23 mouse cellular contexts compared by ENCODE assay signal in the genomic region with DNA sequence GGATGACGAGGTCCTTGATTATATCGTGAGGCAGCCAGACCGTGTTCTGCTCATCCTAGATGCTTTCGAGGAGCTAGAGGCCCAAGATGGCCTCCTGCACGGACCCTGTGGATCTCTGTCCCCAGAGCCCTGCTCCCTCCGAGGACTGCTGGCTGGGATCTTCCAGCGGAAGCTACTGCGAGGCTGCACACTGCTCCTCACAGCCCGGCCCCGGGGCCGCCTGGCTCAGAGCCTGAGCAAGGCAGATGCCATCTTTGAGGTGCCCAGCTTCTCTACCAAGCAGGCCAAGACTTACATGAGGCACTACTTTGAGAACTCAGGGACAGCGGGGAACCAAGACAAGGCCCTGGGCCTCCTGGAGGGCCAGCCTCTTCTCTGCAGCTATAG. TPM values are rescaled to one million over a fixed set of nuclear protein-coding genes. Genes with fewer than 3 reads are reported as not detected.
A peak's percentile ranks its signal among the peaks of the same experiment; 100 is the strongest.
DNase-seq lines count a peak whose midpoint lies in the region; ATAC-seq and TF ChIP-seq lines count a peak whose summit lies in the region.
"Had no signal": no experiment of that assay in that cellular context is flagged by ENCODE, and none has a peak within 500 bp of the region (broad histone marks: within the 10 kb centered on the region; RNA-seq: fewer than 3 reads in every experiment).

No protein-coding gene starts in this region.

- DNase-seq in cerebellum, adult 8-10 months: no peak
- DNase-seq in spleen, adult 2 months (ENCODE audit: low read depth in 1 of 2, low spot score in 2 of 2): no peak
- no peak for DNase-seq in spleen, postnatal 4 days (ENCODE audit: low spot score in 2 of 2)
- peak; percentile 65 for DNase-seq in cerebellum, adult 9-11 months
- no peak for DNase-seq in embryonic facial prominence, embryonic 10.5 days (ENCODE audit: low spot score)
- DNase-seq in thymus, postnatal 14 days: no peak
- DNase-seq: gastrocnemius, adult 2 months; kidney, adult 8-10 months; kidney, postnatal 14 days; liver, postnatal 0 days; right cerebral cortex, postnatal 4 days had no signal

- TF ChIP-seq CTCF in spleen, adult 2 months (IDR thresholded peaks at IDR 0.05; ENCODE audit: extremely low read depth, insufficient read depth, insufficient read length, insufficient replicate concordance): no peak

- peak; percentile 61 for ATAC-seq in cerebellum, adult (ENCODE audit: insufficient number of reproducible peaks, low FRiP score, low TSS enrichment)
- ATAC-seq: forebrain, embryonic 16.5 days; intestine, embryonic 16.5 days; liver, embryonic 12.5 days; liver, postnatal 0 days had no signal

- peaks cover 36% of the 10 kb centered on the region for H3K4me1 ChIP-seq in spleen, adult 2 months (ENCODE audit: control insufficient read depth, insufficient read depth, insufficient read length)
- peaks cover 4% of the 10 kb centered on the region; the same call in 1 of the 2 replicates for H3K4me1 ChIP-seq in embryonic facial prominence, embryonic 10.5 days
- H3K4me1 ChIP-seq: heart, embryonic 13.5 days; liver, embryonic 12.5 days; megakaryocyte, embryonic 14.5 days; midbrain, embryonic 12.5 days; neural tube, embryonic 13.5 days had no signal

- H3K36me3 ChIP-seq in spleen, adult 2 months (ENCODE audit: control insufficient read depth, insufficient read depth, low read length): peaks cover 53% of the 10 kb centered on the region
- no peaks in the 10 kb centered on the region for H3K36me3 ChIP-seq in embryonic facial prominence, embryonic 10.5 days (replicated peaks)
- H3K36me3 ChIP-seq: G1E; heart, embryonic 13.5 days; liver, embryonic 12.5 days; midbrain, embryonic 12.5 days; neural tube, embryonic 13.5 days had no signal

- no peak for TF ChIP-seq POLR2A in spleen, adult 2 months (IDR thresholded peaks at IDR 0.05; ENCODE audit: low read depth, low read length)

- peak overlapping the region; percentile 42; the same call in 1 of the 2 replicates for H3K27ac ChIP-seq in spleen, adult 2 months (ENCODE audit: insufficient read depth, low read length)
- no peak overlapping the region for H3K27ac ChIP-seq in embryonic facial prominence, embryonic 10.5 days (replicated peaks)
- H3K27ac ChIP-seq: gastrocnemius, adult 2 months; heart, adult 2 months; heart, embryonic 13.5 days; left cerebral cortex, adult 2 months; liver, embryonic 12.5 days; midbrain, embryonic 12.5 days; neural tube, embryonic 13.5 days had no signal

- H3K9me3 ChIP-seq in embryonic facial prominence, embryonic 10.5 days: no peaks in the 10 kb centered on the region
- H3K9me3 ChIP-seq: G1E; heart, embryonic 13.5 days; liver, embryonic 12.5 days; megakaryocyte, embryonic 14.5 days; midbrain, embryonic 12.5 days; neural tube, embryonic 13.5 days had no signal

- WGBS in spleen, adult 2 months: 90% methylated on average over 12 of the region's 12 CpGs
- 88% methylated on average over 12 of the region's 12 CpGs for WGBS in embryonic facial prominence, embryonic 10.5 days

- no peaks in the 10 kb centered on the region for H3K27me3 ChIP-seq in spleen, adult 2 months (ENCODE audit: control insufficient read depth, insufficient read depth, low read length)
- H3K27me3 ChIP-seq in embryonic facial prominence, embryonic 10.5 days (replicated peaks; ENCODE audit: low read depth, poor library complexity, severe bottlenecking): no peaks in the 10 kb centered on the region
- H3K27me3 ChIP-seq: midbrain, embryonic 12.5 days; neural tube, embryonic 13.5 days had no signal

- H3K4me3 ChIP-seq in spleen, adult 2 months (ENCODE audit: extremely low read depth, insufficient read depth, insufficient read length): no peak overlapping the region
- no peak overlapping the region for H3K4me3 ChIP-seq in embryonic facial prominence, embryonic 10.5 days
- H3K4me3 ChIP-seq: erythroblast, embryonic 14.5 days; gastrocnemius, adult 2 months; heart, adult 2 months; heart, embryonic 13.5 days; left cerebral cortex, adult 2 months; liver, embryonic 12.5 days; megakaryocyte, embryonic 14.5 days; midbrain, embryonic 12.5 days; neural tube, embryonic 13.5 days had no signal

RNA-seq across cellular contexts. Expression of a gene that starts 31.3 kb away (rescaled TPM):
- polyA plus RNA-seq in spleen, adult 2 months (2012; rRNA removed): 82.2 and 98.8 TPM in 2 replicates
- 0.06 and 0.26 TPM in 2 replicates for polyA plus RNA-seq in embryonic facial prominence, embryonic 10.5 days (2016; fragmentation: Nextera tagmentation; extraction: Ambion mirVana)
- polyA plus RNA-seq: erythroblast, embryonic 14.5 days; G1E had no signal

RNA-seq across cellular contexts. Expression of a gene that starts 31.7 kb away (rescaled TPM):
- 40.8 and 55.1 TPM in 2 replicates for polyA plus RNA-seq in spleen, adult 2 months (2012; rRNA removed)
- polyA plus RNA-seq in embryonic facial prominence, embryonic 10.5 days (2016; fragmentation: Nextera tagmentation; extraction: Ambion mirVana): 18.5 and 19.3 TPM in 2 replicates

RNA-seq across cellular contexts. Expression of a gene that starts 34.0 kb away (rescaled TPM):
- 8.2 and 10.0 TPM in 2 replicates for polyA plus RNA-seq in spleen, adult 2 months (2012; rRNA removed)
- 30.6 and 30.7 TPM in 2 replicates for polyA plus RNA-seq in embryonic facial prominence, embryonic 10.5 days (2016; fragmentation: Nextera tagmentation; extraction: Ambion mirVana)

Comparison
In these comparisons a context has a peak if more than half of its experiments do, and no peak if none do; other contexts are left out.
1. RNA of a gene that starts 31.3 kb away (polyA plus RNA-seq): 82.2 to 98.8 TPM in spleen, adult 2 months; 0.06 to 0.26 TPM in embryonic facial prominence, embryonic 10.5 days; every median in the first group is over 10 times any median in the second.